Mouse (Mus musculus): ENCODE data around the gene Meis1.

GRCm38 (mm10) chr11:19015381-19015730 lies 3.4 kb downstream of the Meis1 start:
- TF ChIP-seq CTCF (IDR thresholded peaks at IDR 0.05; ENCODE audit: control insufficient read depth, insufficient read depth, low read length) (no peak), POLR2A (IDR thresholded peaks at IDR 0.05; ENCODE audit: borderline replicate concordance, control insufficient read depth, low read depth, low read length) (no peak)

Measured in bone marrow, adult 2 months (tissue).